Mouse (Mus musculus) MEL (cell line): ENCODE measurements around the gene Epb41l2. TPM values are rescaled to one million over a fixed set of nuclear protein-coding genes. Genes with fewer than 3 reads are reported as not detected.

Source experiments
- DNase-seq: peaks from one replicate; pipeline ENCODE4 v3.0.0; 2011; ENCODE audit warnings: low read depth, low spot score
- H3K27ac ChIP-seq: 2 replicates; pipeline ENCODE4 v1.5.1; 2012; ENCODE audit warnings: low read depth, mild to moderate bottlenecking, control low read depth, low read length, moderate library complexity; ENCODE audit not compliant: control insufficient read depth
- H3K27me3 ChIP-seq, 2 experiments: fragments of 150-350 bp in 1 of 2; sonication (generic) in 1 of 2; 2 replicates each; pipeline ENCODE4 v1.6.1; 2012; ENCODE audit warnings: low read length in 2 of 2, mild to moderate bottlenecking in 2 of 2, improper control_type of control experiment in 1 of 2, moderate library complexity in 1 of 2; ENCODE audit not compliant: insufficient read depth in 2 of 2, control insufficient read depth in 1 of 2
- H3K36me3 ChIP-seq, 2 experiments: 2 replicates each; pipeline ENCODE4 v1.6.1; 2012 to 2014; ENCODE audit warnings: low read length in 2 of 2, improper control_type of control experiment in 1 of 2, inconsistent platforms in 1 of 2, mild to moderate bottlenecking in 1 of 2; ENCODE audit not compliant: insufficient read depth in 2 of 2, control insufficient read depth in 1 of 2
- H3K4me1 ChIP-seq, 2 experiments: fragments of 150-350 bp in 1 of 2; sonication (generic) in 1 of 2; 2 replicates each; pipeline ENCODE4 v1.6.1; 2012; ENCODE audit warnings: low read length in 2 of 2, improper control_type of control experiment in 1 of 2, mild to moderate bottlenecking in 1 of 2; ENCODE audit not compliant: insufficient read depth in 2 of 2, control insufficient read depth in 1 of 2
- H3K4me3 ChIP-seq, 2 experiments: fragments of 150-350 bp in 1 of 2; sonication (generic) in 1 of 2; 2 replicates each; pipeline ENCODE4 v1.5.1; 2012; ENCODE audit warnings: low read depth in 2 of 2, low read length in 2 of 2, mild to moderate bottlenecking in 2 of 2, moderate library complexity in 2 of 2, control low read depth in 1 of 2, improper control_type of control experiment in 1 of 2; ENCODE audit not compliant: control insufficient read depth in 1 of 2, insufficient read depth in 1 of 2
- H3K79me2 ChIP-seq: 2 replicates; pipeline ENCODE4 v1.6.1; 2012; ENCODE audit warnings: mild to moderate bottlenecking, low read length, moderate library complexity; ENCODE audit not compliant: control insufficient read depth, poor library complexity, insufficient read depth
- H3K9ac ChIP-seq: 2 replicates; pipeline ENCODE4 v1.6.1; 2012; ENCODE audit warnings: low read depth, mild to moderate bottlenecking, control low read depth, low read length, moderate library complexity; ENCODE audit not compliant: control insufficient read depth, poor library complexity, severe bottlenecking
- H3K9me3 ChIP-seq: fragments of 150-350 bp; sonication (generic); replicated peaks from 2 replicates; pipeline ENCODE4 v1.6.1; 2012; ENCODE audit warnings: mild to moderate bottlenecking, low read length, improper control_type of control experiment, moderate library complexity; ENCODE audit not compliant: insufficient read depth
- CHD1 ChIP-seq: IDR thresholded peaks from 2 replicates; pipeline ENCODE4 v1.6.1; 2012; ENCODE audit warnings: low read depth, mild to moderate bottlenecking, inconsistent platforms, low read length, improper control_type of control experiment
- CHD2 ChIP-seq: IDR thresholded peaks from 2 replicates; pipeline ENCODE4 v1.6.1; 2011; ENCODE audit warnings: low read length, improper control_type of control experiment
- E2F4 ChIP-seq: IDR thresholded peaks from 2 replicates; pipeline ENCODE4 v1.6.1; 2011; ENCODE audit warnings: low read depth, low read length, improper control_type of control experiment, borderline replicate concordance
- ETS1 ChIP-seq: IDR thresholded peaks from 2 replicates; pipeline ENCODE4 v1.6.1; 2012; ENCODE audit warnings: low read depth, mild to moderate bottlenecking, inconsistent platforms, low read length, improper control_type of control experiment, moderate library complexity
- GATA1 ChIP-seq: IDR thresholded peaks from 2 replicates; pipeline ENCODE4 v1.6.1; 2011; ENCODE audit warnings: low read depth, low read length, improper control_type of control experiment
- KAT2A ChIP-seq: conservative IDR thresholded peaks from 2 replicates; pipeline ENCODE4 v1.6.1; 2012; ENCODE audit warnings: low read depth, low read length, improper control_type of control experiment, inconsistent platforms
- MAFK ChIP-seq: IDR thresholded peaks from 2 replicates; pipeline ENCODE4 v1.6.1; 2011; ENCODE audit warnings: low read depth, mild to moderate bottlenecking, low read length, improper control_type of control experiment, borderline replicate concordance
- MYB ChIP-seq: IDR thresholded peaks from 2 replicates; pipeline ENCODE4 v1.6.1; 2011; ENCODE audit warnings: mild to moderate bottlenecking, low read depth, low read length, improper control_type of control experiment
- MYC ChIP-seq: IDR thresholded peaks from 2 replicates; pipeline ENCODE4 v1.6.1; 2011; ENCODE audit warnings: low read depth, mild to moderate bottlenecking, low read length, improper control_type of control experiment, moderate library complexity
- NRF1 ChIP-seq: IDR thresholded peaks from 2 replicates; pipeline ENCODE4 v1.6.1; 2014; ENCODE audit warnings: low read depth, mild to moderate bottlenecking, inconsistent platforms, low read length, improper control_type of control experiment, moderate library complexity; ENCODE audit not compliant: poor library complexity, insufficient read depth, severe bottlenecking
- POLR2A ChIP-seq, 2 experiments: IDR thresholded peaks; 2 replicates each; pipeline ENCODE4 v1.6.1; 2011 to 2012; ENCODE audit warnings: low read length in 2 of 2, mild to moderate bottlenecking in 2 of 2, control low read depth in 1 of 2, improper control_type of control experiment in 1 of 2, low read depth in 1 of 2, moderate library complexity in 1 of 2; ENCODE audit not compliant: control insufficient read depth in 1 of 2, insufficient read depth in 1 of 2, poor library complexity in 1 of 2
- POLR2AphosphoS2 ChIP-seq: IDR thresholded peaks from 2 replicates; pipeline ENCODE4 v1.6.1; 2011; ENCODE audit warnings: low read length, improper control_type of control experiment
- TAL1 ChIP-seq: IDR thresholded peaks from 2 replicates; pipeline ENCODE4 v1.6.1; 2012; ENCODE audit warnings: mild to moderate bottlenecking, inconsistent platforms, low read length, moderate library complexity, mixed read lengths
- TBP ChIP-seq: IDR thresholded peaks from 2 replicates; pipeline ENCODE4 v1.8.0; 2011; ENCODE audit warnings: low read depth, low read length, improper control_type of control experiment
- ZC3H11A ChIP-seq: IDR thresholded peaks from 2 replicates; pipeline ENCODE4 v1.6.1; 2012; ENCODE audit warnings: low read depth, mild to moderate bottlenecking, inconsistent platforms, low read length, improper control_type of control experiment
- ZKSCAN1 ChIP-seq: IDR thresholded peaks from 2 replicates; pipeline ENCODE4 v1.6.1; 2012; ENCODE audit warnings: low read depth, mild to moderate bottlenecking, inconsistent platforms, low read length, improper control_type of control experiment, moderate library complexity
- ZMIZ1 ChIP-seq: IDR thresholded peaks from 2 replicates; pipeline ENCODE4 v1.6.1; 2012; ENCODE audit warnings: low read depth, mild to moderate bottlenecking, inconsistent platforms, low read length, improper control_type of control experiment, moderate library complexity
- ZNF384 ChIP-seq: IDR thresholded peaks from 2 replicates; pipeline ENCODE4 v1.6.1; 2012; ENCODE audit warnings: low read depth, mild to moderate bottlenecking, inconsistent platforms, low read length, improper control_type of control experiment
- polyA plus RNA-seq, 2 experiments: library from polyadenylated mRNA; stranded (reverse) in 1 of 2; unstranded in 1 of 2; fragments of >175 nt in 1 of 2; fragments of >200 nt in 1 of 2; gene quantifications; 2 replicates each; pipeline versions ENCODE4 v1.2.1 to v1.2.4; 2012; ENCODE audit warnings: low replicate concordance in 2 of 2, low read depth in 1 of 2; ENCODE audit not compliant: insufficient read length in 2 of 2, insufficient read depth in 1 of 2, missing spikeins in 1 of 2
- total RNA-seq: library from RNA; depleted of rRNA; stranded (reverse); fragments of 300-350 nt; gene quantifications from 2 replicates; pipeline ENCODE4 v1.2.3, GENCODE M21; 2012

Gene Epb41l2
- total and polyA plus RNA-seq, 3 experiments = 4.7 to 23.7 TPM; not detected in 1

GRCm38 (mm10) chr10:25526622-25527021, 167.0 kb downstream of the Epb41l2 start:
- no peaks in the 10 kb centered on the region for H3K79me2 ChIP-seq
- H3K9ac ChIP-seq = no peak overlapping the region
- no peak overlapping the region for H3K4me3 ChIP-seq
- H3K4me1 ChIP-seq = no peaks in the 10 kb centered on the region
- no peak overlapping the region for H3K27ac ChIP-seq
- TF ChIP-seq GATA1 (no peak), MYB (no peak), NRF1 (no peak), E2F4 (no peak), ETS1 (no peak), CHD2 (no peak), KAT2A (no peak), TBP (no peak), ZKSCAN1 (no peak), MAFK (no peak), CHD1 (no peak)
- TF ChIP-seq, all 39 proteins: peak for 0
- Histone ChIP-seq H3K36me3 (no peaks in the 10 kb centered on the region), H3K27me3 (no peaks in the 10 kb centered on the region), H3K9me3 (no peaks in the 10 kb centered on the region)
- DNase-seq = no peak

GRCm38 (mm10) chr10:25527126-25527525, 167.5 kb downstream of the Epb41l2 start:
- Histone ChIP-seq H3K4me3 (no peak overlapping the region), H3K79me2 (no peaks in the 10 kb centered on the region), H3K4me1 (no peaks in the 10 kb centered on the region), H3K36me3 (no peaks in the 10 kb centered on the region), H3K9me3 (no peaks in the 10 kb centered on the region), H3K27me3 (no peaks in the 10 kb centered on the region), H3K9ac (no peak overlapping the region), H3K27ac (no peak overlapping the region)
- no peak for TF ChIP-seq ZKSCAN1
- no peak for TF ChIP-seq MYC
- TF ChIP-seq ZMIZ1 = no peak
- no peak for DNase-seq

DNA sequence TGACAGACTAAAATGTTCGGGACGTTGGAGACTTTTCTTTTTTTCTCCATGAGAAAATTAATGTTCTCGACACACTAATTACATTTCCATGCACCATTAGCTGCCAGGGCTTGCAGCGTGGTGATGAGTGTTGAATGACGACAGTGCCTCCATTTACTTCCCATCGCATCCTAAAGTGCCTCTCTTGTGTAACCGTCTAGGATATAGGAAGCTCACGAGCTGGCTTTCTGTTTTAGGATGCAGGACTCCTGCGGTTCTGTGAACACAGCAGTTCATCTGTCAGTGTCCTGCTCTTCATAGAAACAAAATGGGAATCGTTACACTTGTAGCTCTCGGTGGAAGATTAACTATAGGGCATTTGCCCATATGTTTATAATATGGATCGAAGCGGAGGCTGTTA, 171.7 kb downstream of the Epb41l2 start:
- Histone ChIP-seq H3K27ac (no peak overlapping the region), H3K9me3 (no peaks in the 10 kb centered on the region)
- TF ChIP-seq E2F4 (no peak), MYC (no peak), TAL1 (no peak), NRF1 (no peak), POLR2AphosphoS2 (no peak), GATA1 (no peak), ZNF384 (no peak), POLR2A (IDR thresholded peaks at IDR 0.05; ENCODE audit: control insufficient read depth in 1 of 2, insufficient read depth in 1 of 2, low read depth in 1 of 2, low read length in 2 of 2, poor library complexity in 1 of 2) (no peak), ZC3H11A (no peak)
- TF ChIP-seq, all 39 proteins: peak for 0
- H3K27me3 ChIP-seq = no peaks in the 10 kb centered on the region; a peak in 1 of 4 replicates
- DNase-seq = no peak
- H3K4me1 ChIP-seq = no peaks in the 10 kb centered on the region; a peak in 1 of 4 replicates
- H3K4me3 ChIP-seq = no peak overlapping the region
- no peak overlapping the region for H3K9ac ChIP-seq
- H3K36me3 ChIP-seq = no peaks in the 10 kb centered on the region
- H3K79me2 ChIP-seq = no peaks in the 10 kb centered on the region
